Mouse (Mus musculus) kidney, embryonic 16.5 days (tissue): ENCODE measurements around the gene Rrp7a. TPM values are rescaled to one million over a fixed set of nuclear protein-coding genes. Genes with fewer than 3 reads are reported as not detected.

Source experiments
- ATAC-seq: fragments of 200-750 bp; cut with Nextera tagmentation; 2 replicates; pipeline ENCODE4 v1.8.0; 2017; ENCODE audit warnings: moderate TSS enrichment; ENCODE audit not compliant: low FRiP score, low TSS enrichment
- H3K27ac ChIP-seq: fragments of 300-500 bp; sonication (generic); 2 replicates; pipeline ENCODE4 v1.5.1; 2014; ENCODE audit warnings: low read length
- H3K27me3 ChIP-seq: fragments of 300-500 bp; sonication (generic); 2 replicates; pipeline ENCODE4 v1.6.1; 2014; ENCODE audit warnings: low read length, control low read depth, mixed read lengths; ENCODE audit not compliant: insufficient read depth
- H3K36me3 ChIP-seq: fragments of 300-500 bp; sonication (generic); 2 replicates; pipeline ENCODE4 v1.6.1; 2014; ENCODE audit warnings: low read length, control low read depth, mixed read lengths; ENCODE audit not compliant: insufficient read depth
- H3K4me1 ChIP-seq: fragments of 300-500 bp; sonication (generic); 2 replicates; pipeline ENCODE4 v1.6.1; 2014; ENCODE audit warnings: low read length, control low read depth, mixed read lengths; ENCODE audit not compliant: insufficient read depth
- H3K4me2 ChIP-seq: fragments of 300-500 bp; sonication (generic); replicated peaks from 2 replicates; pipeline ENCODE4 v1.6.1; 2014; ENCODE audit warnings: low read depth, low read length
- H3K4me3 ChIP-seq: fragments of 300-500 bp; sonication (generic); 2 replicates; pipeline ENCODE4 v1.5.1; 2014; ENCODE audit warnings: mild to moderate bottlenecking, low read length
- H3K9ac ChIP-seq: fragments of 300-500 bp; sonication (generic); replicated peaks from 2 replicates; pipeline ENCODE4 v1.6.1; 2014; ENCODE audit warnings: low read length
- H3K9me3 ChIP-seq: fragments of 300-500 bp; sonication (generic); 2 replicates; pipeline ENCODE4 v1.6.1; 2016; ENCODE audit warnings: low read length, control low read depth
- WGBS: fragments of 180-500 bp; shearing (Covaris S2); extraction: QIAGEN DNeasy Blood & Tissue Kit; methylation state at CpG from one replicate; pipeline ENCODE4 v1.1.7; 2014; 5-methylcytosine and 5-hydroxymethylcytosine counted together
- polyA plus RNA-seq: library from polyadenylated mRNA; unstranded; fragments of >200 nt; fragmentation: Nextera tagmentation; extraction: Ambion mirVana; gene quantifications from 2 replicates; pipeline ENCODE4 v1.2.1, GENCODE M21; 2015

Gene Rrp7a
- polyA plus RNA-seq: 67.5 and 69.3 TPM in 2 replicates

DNA sequence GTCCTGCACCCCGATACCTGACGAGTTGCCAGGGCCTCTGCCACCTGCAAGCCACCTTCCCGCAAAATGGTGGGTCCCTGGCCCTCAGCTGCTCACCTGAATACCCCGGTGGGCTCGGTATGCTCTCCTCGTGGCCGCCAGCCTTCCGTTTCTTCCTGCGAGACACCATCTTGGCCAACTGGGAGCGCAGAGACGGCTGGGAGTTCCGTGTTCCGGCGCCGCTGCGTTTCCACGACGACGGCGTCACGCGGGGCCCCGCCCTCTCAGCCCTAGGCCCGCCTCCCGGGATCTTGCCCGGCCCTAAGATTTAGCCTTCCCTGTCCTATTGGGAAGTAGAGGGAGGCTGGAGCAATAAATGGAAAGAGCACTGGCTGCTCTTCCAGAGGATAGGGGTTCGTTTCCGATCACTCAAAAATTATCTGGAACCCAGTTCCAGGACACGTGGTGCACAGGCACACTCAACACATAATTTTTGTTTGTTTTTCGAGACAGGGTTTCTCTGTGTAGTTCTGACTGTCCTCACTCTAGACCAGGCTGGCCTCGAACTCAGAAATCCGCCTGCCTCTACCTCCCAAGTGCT, at the start of gene Rrp7a:
Rrp7a (minus strand) TSS at position 236 of the 580 bp plus-strand sequence.
- peak within 1 kb of the TSS; percentile 78; the same call in 1 of the 2 replicates for H3K27ac ChIP-seq
- peak; percentile 93 for ATAC-seq
- peak within 1 kb of the TSS; percentile 97 for H3K4me3 ChIP-seq
- no peaks in the 10 kb centered on the region for H3K9me3 ChIP-seq
- H3K4me1 ChIP-seq: peaks cover 4% of the 10 kb centered on the region; the same call in 1 of the 2 replicates
- H3K9ac ChIP-seq: peak within 1 kb of the TSS; percentile 80
- H3K4me2 ChIP-seq: peak within 1 kb of the TSS; percentile 85
- no peaks in the 10 kb centered on the region for H3K27me3 ChIP-seq
- H3K36me3 ChIP-seq: peaks cover 47% of the 10 kb centered on the region
- 10% methylated on average over 32 of the region's 32 CpGs for WGBS

DNA sequence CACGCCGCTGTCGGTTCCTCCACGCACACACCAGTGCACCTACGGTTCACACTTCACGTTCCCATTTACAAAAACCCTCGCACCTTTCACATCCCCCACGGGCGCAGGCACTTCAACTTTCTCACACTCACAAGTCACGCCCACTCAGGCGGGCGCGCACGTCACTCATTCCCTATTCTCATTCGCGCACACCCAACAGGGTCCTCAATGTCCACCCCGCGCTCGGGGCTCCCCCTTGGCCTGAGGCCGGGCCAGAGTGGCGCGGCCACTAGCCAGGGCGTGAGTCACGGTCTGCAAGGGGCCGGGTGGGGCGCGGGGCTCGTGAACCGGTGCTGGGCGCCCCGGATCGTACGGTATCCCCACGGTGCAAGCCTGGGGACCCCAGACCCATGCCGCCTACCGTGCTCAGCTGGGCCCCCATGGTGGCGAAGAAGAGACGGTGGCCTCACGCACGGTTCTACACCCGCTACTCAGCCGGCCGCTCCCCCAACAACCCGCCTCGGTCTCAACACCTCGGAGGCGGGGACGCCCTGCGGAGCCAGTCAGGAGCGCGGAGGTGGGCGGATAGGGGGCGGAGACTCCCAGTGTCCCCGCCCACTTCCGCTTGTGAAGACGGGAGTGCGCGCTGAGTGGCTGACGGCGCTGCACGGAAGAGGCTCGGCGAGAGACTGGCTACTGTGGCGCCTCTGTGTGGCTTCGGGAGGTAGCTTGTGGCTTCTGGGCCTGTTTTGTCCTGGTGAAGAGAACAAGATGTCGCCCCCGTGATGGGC, 49.3 kb upstream of the Rrp7a start:
- H3K9ac ChIP-seq: peak overlapping the region; percentile 75
- under 1% methylated on average over 67 of the region's 67 CpGs for WGBS
- H3K4me2 ChIP-seq: peak overlapping the region; percentile 86
- no peaks in the 10 kb centered on the region for H3K9me3 ChIP-seq
- H3K36me3 ChIP-seq: 0 out of 2 replicates have a peak, but pooled peaks cover 2% of the 10 kb centered on the region
- H3K27ac ChIP-seq: peak overlapping the region; percentile 89
- peak; percentile 95 for ATAC-seq
- no peaks in the 10 kb centered on the region for H3K27me3 ChIP-seq
- peaks cover 50% of the 10 kb centered on the region for H3K4me1 ChIP-seq
- peak overlapping the region; percentile 75 for H3K4me3 ChIP-seq

DNA sequence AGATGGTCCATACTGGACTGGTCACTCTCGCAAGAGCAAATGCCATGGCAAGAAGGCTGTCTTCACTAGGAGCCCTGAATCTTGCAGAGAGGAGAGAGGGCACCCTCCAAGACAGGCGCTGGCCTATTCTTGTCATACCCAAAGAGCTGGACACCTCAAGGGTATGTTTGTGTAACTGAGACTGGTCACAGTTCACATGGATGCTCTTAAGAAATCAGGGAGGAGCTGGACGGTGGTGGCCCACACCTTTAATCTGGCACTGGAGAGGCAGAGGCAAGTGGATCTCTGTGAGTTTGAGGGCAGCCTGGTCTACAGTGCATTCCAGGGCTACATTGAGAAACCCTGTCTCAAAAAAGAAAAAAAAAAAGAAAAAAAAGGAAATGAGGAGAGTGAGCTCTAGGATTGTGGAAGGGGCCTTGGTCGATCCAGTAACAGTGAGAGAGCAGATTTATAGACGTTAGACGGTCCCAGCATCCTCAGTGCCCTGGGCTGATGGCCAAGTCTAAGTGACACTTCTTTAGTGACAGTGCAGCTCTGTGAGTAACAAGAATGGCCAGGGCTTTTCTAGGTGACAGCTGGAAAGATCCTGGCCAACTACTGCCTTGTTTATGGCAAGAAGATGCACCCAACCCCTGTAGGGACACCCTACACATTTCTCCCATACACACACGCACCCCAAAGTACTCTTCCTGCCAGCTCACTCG, 48.5 kb upstream of the Rrp7a start:
- Histone ChIP-seq H3K36me3 (0 out of 2 replicates have a peak, but pooled peaks cover 2% of the 10 kb centered on the region), H3K4me1 (peaks cover 55% of the 10 kb centered on the region), H3K27ac (peak overlapping the region; percentile 81; the same call in 1 of the 2 replicates), H3K27me3 (no peaks in the 10 kb centered on the region), H3K9me3 (no peaks in the 10 kb centered on the region), H3K4me2 (peak overlapping the region; percentile 86), H3K4me3 (peak overlapping the region; percentile 75), H3K9ac (peak overlapping the region; percentile 75)
- WGBS: 35% methylated on average over 8 of the region's 8 CpGs
- ATAC-seq: no peak

DNA sequence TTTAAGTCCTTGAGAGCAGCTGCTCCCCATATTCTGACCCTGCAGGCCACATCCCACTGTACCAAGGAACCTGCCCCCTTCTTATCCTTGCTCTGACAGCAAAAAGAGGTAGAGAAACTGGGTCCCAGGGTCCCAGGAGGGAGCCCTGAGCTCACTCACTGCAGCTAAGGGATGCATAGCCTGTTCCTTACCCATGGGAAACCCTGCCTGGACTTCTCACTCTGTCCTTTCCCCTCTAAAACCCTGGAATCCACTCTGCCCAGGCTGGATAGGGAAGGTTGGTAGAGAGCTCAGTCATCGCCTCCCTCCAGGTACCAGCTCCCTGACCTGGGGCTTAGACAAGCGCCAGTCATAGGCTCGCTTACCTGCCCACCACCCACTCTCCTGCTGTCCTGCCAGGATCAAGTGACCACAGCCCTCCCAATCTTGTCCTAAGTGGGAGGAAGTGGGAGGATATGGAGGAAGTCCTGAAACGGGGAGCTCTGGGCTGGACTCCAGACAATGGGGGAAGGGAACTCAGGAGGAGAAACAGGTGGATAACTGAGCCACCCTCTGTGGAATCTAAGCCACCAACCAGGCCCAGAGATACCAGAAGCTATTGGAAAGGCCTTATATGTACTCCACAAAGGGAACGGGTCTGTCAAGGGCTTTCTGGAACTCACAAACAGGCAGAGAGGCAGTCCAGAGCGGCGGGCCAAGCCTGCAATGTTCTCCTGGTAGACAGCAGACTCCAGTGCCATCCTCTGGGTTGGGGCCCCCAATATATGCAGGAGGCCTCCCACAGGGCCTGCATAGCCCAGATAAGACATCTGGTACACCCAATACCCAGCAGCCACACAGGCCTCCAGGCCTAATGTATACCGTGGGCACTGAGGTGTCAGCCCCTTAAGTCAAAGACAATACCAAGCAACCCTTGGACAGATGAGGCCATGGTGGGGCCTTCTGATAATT, 47.4 kb upstream of the Rrp7a start:
- H3K36me3 ChIP-seq: 0 out of 2 replicates have a peak, but pooled peaks cover 2% of the 10 kb centered on the region
- ATAC-seq: no peak
- H3K4me3 ChIP-seq: no peak overlapping the region
- H3K9me3 ChIP-seq: no peaks in the 10 kb centered on the region
- H3K27ac ChIP-seq: 0 out of 2 replicates have a peak overlapping the region, but pooled peaks have one; percentile 19
- H3K27me3 ChIP-seq: no peaks in the 10 kb centered on the region
- H3K4me1 ChIP-seq: peaks cover 58% of the 10 kb centered on the region
- peak overlapping the region; percentile 48 for H3K9ac ChIP-seq
- H3K4me2 ChIP-seq: 0 out of 2 replicates have a peak overlapping the region, but pooled peaks have one; percentile 2
- 57% methylated on average over 8 of the region's 8 CpGs for WGBS

DNA sequence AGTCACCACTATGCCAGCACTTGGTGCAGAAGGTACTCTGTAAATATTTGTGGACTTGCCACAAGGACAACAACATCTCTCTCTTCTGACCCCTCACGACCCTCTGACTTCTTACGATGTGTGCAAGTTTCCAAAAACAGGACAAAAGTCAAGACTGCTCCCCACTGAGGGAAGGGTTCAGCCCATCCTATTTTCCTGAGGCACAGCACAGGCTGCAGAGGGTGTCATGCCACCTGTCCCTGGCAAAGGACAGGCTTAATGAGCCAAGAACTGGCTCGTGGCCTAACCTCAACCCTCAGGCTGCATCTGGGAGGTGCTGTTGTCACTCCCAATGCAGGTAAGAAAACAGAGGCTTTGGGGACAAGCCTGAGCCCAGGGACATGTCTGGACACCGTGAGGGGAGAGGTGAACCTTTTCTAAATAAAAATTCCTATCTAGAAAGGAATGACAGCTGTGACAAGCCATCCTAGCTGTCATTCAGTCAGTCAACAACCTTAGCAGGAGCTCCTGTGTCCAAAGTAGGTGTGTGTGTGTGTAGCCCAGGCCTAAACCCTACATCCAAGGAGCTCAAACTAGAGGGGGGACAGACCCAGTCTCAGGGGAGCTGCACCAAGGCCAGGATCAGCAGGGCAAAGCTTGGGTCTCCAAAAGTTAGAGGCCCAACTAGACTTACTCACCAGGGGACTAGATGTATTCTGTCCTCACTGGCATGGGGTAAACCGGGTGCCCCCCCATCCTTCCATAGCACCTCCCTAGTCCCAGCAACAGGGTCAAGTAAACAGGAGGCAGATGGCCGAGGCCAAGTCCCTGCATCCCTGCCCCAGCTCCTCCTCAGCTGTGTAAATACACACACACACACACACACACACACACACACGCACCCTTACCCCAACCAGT, 46.5 kb upstream of the Rrp7a start:
- no peaks in the 10 kb centered on the region for H3K9me3 ChIP-seq
- 0 out of 2 replicates have a peak, but pooled peaks cover 2% of the 10 kb centered on the region for H3K36me3 ChIP-seq
- H3K9ac ChIP-seq: peak overlapping the region; percentile 48; the same call in 1 of the 2 replicates
- H3K4me1 ChIP-seq: peaks cover 62% of the 10 kb centered on the region
- no peak overlapping the region for H3K4me3 ChIP-seq
- 48% methylated on average over 7 of the region's 7 CpGs for WGBS
- 0 out of 2 replicates have a peak overlapping the region, but pooled peaks have one; percentile 19 for H3K27ac ChIP-seq
- H3K4me2 ChIP-seq: 0 out of 2 replicates have a peak overlapping the region, but pooled peaks have one; percentile 2
- no peak for ATAC-seq
- no peaks in the 10 kb centered on the region for H3K27me3 ChIP-seq

DNA sequence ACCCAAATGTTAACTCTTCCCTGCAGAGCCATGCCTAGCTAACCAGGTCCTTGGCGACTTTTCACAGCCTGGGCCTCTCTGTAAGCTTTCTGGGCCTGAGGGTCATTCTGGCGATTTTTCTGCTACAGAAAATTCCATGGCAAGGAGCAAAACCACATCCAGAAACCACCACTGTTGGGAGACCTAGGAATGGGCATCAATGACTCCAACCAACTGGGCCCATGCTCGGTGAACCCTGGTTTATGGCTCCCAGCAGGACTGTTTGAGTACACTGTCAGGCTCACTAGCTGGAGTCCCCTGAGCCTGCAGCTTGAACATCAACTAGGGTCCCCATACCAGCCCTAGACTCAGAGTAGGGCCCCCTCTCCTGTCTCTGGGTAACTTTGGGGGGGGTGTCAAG, 45.7 kb upstream of the Rrp7a start:
- 0 out of 2 replicates have a peak, but pooled peaks cover 2% of the 10 kb centered on the region for H3K36me3 ChIP-seq
- H3K9ac ChIP-seq: no peak overlapping the region
- H3K9me3 ChIP-seq: no peaks in the 10 kb centered on the region
- no peaks in the 10 kb centered on the region for H3K27me3 ChIP-seq
- no peak overlapping the region for H3K4me3 ChIP-seq
- no peak for ATAC-seq
- WGBS: 70% methylated on average over 3 of the region's 3 CpGs
- H3K4me2 ChIP-seq: no peak overlapping the region
- no peak overlapping the region for H3K27ac ChIP-seq
- peaks cover 66% of the 10 kb centered on the region for H3K4me1 ChIP-seq

DNA sequence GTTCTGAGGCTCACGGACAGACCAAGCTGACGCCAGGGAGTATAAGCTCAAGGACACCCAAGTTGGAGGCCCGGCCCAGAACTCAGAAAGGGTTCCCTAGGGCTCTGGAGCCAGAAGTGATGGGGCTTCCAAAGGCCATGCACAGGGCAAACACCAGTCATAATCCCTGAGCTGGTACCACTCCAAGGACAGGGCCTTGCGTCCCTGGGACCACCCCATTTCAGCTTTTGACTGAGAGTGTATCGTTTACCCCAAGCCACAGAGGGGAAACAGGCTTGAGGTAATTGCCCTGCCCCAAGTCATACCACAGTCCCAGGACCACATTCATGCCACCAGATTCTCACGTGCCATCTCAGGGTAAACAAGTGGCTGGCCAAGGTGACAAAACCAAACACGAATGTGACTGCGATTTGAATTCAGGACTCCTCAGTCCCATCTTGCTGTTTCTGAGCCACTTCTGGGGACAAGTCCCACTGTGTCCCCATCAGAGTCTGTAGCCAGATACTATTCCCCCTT, 45.0 kb upstream of the Rrp7a start:
- H3K9ac ChIP-seq: 0 out of 2 replicates have a peak overlapping the region, but pooled peaks have one; percentile 10
- H3K4me2 ChIP-seq: no peak overlapping the region
- no peak for ATAC-seq
- H3K27ac ChIP-seq: peak overlapping the region; percentile 61
- no peaks in the 10 kb centered on the region for H3K9me3 ChIP-seq
- H3K4me1 ChIP-seq: peaks cover 62% of the 10 kb centered on the region
- H3K36me3 ChIP-seq: 0 out of 2 replicates have a peak, but pooled peaks cover 2% of the 10 kb centered on the region
- H3K27me3 ChIP-seq: no peaks in the 10 kb centered on the region
- 83% methylated on average over 8 of the region's 8 CpGs for WGBS
- no peak overlapping the region for H3K4me3 ChIP-seq

DNA sequence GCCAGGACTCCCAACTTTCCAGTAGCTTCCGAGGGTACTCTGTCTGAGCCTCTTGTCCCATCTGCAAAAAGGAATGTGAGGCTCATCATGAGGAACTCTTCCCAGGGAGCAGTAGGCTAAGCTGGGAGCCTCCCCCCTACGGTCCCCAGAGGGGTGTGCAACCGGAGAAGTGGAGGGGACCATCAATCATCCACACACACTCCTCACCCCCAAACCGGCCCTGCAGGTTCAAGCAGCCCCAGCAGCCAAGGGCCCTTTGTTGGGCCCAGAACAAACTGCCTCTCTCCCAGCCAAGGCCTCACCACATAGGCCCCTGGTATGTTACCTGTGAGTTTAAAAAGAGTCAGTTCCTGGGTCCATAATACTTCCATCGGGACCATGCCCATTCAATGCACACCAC, 44.5 kb upstream of the Rrp7a start:
- H3K9ac ChIP-seq: 0 out of 2 replicates have a peak overlapping the region, but pooled peaks have one; percentile 10
- H3K27ac ChIP-seq: peak overlapping the region; percentile 61
- no peak for ATAC-seq
- H3K4me2 ChIP-seq: no peak overlapping the region
- no peak overlapping the region for H3K4me3 ChIP-seq
- H3K9me3 ChIP-seq: no peaks in the 10 kb centered on the region
- no peaks in the 10 kb centered on the region for H3K27me3 ChIP-seq
- H3K4me1 ChIP-seq: peaks cover 60% of the 10 kb centered on the region
- 32% methylated on average over 5 of the region's 5 CpGs for WGBS
- H3K36me3 ChIP-seq: 0 out of 2 replicates have a peak, but pooled peaks cover 2% of the 10 kb centered on the region
